Mouse (Mus musculus) forebrain, embryonic 14.5 days (tissue): ENCODE data around the gene Sin3a. TPM values are rescaled to one million over a fixed set of nuclear protein-coding genes. Genes with fewer than 3 reads are reported as not detected.

Experiments used
- ATAC-seq: fragments of 200-750 bp; cut with Nextera tagmentation; 2 replicates; pipeline ENCODE4 v1.8.0; 2017; ENCODE audit warnings: mild to moderate bottlenecking, moderate library complexity
- DNase-seq: peaks from one replicate; pipeline ENCODE4 v3.0.0-alpha.2; 2015; ENCODE audit warnings: low spot score
- H3K27ac ChIP-seq: fragments of 300-500 bp; sonication (generic); 2 replicates; pipeline ENCODE4 v1.5.1; 2014; ENCODE audit warnings: low read depth, mild to moderate bottlenecking, control low read depth, low read length, moderate library complexity
- H3K27me3 ChIP-seq: fragments of 300-500 bp; sonication (generic); replicated peaks from 2 replicates; pipeline ENCODE4 v1.6.1; 2014; ENCODE audit warnings: low read length, control low read depth, mixed read lengths; ENCODE audit not compliant: control insufficient read depth, insufficient read depth
- H3K36me3 ChIP-seq: fragments of 300-500 bp; sonication (generic); 2 replicates; pipeline ENCODE4 v1.6.1; 2014; ENCODE audit warnings: low read length, control low read depth; ENCODE audit not compliant: control insufficient read depth, insufficient read depth
- H3K4me1 ChIP-seq: fragments of 300-500 bp; sonication (generic); 2 replicates; pipeline ENCODE4 v1.6.1; 2014; ENCODE audit warnings: antibody characterized with exemption, low read length, control low read depth; ENCODE audit not compliant: control insufficient read depth, insufficient read depth
- H3K4me2 ChIP-seq: fragments of 300-500 bp; sonication (generic); 2 replicates; pipeline ENCODE4 v1.6.1; 2014; ENCODE audit warnings: mild to moderate bottlenecking, control low read depth, low read length
- H3K4me3 ChIP-seq: fragments of 300-500 bp; sonication (generic); 2 replicates; pipeline ENCODE4 v1.5.1; 2014; ENCODE audit warnings: low read depth, low read length, control low read depth
- H3K9ac ChIP-seq: fragments of 300-500 bp; sonication (generic); 2 replicates; pipeline ENCODE4 v1.6.1; 2014; ENCODE audit warnings: mild to moderate bottlenecking, low read length, control low read depth, moderate library complexity
- H3K9me3 ChIP-seq: fragments of 300-500 bp; sonication (generic); replicated peaks from 2 replicates; pipeline ENCODE4 v1.6.1; 2016; ENCODE audit warnings: low read length, control low read depth, mixed read lengths; ENCODE audit not compliant: control insufficient read depth
- WGBS: fragments of 180-500 bp; shearing (Covaris S2); extraction: QIAGEN DNeasy Blood & Tissue Kit; methylation state at CpG from one replicate; pipeline ENCODE4 v1.1.7; 2014; 5-methylcytosine and 5-hydroxymethylcytosine counted together
- polyA plus RNA-seq: library from polyadenylated mRNA; unstranded; fragments of >200 nt; fragmentation: Nextera tagmentation; extraction: Ambion mirVana; gene quantifications from 2 replicates; pipeline ENCODE4 v1.2.1, GENCODE M21; 2014

Sin3a gene
- polyA plus RNA-seq, 1 experiment from 2014 or later: 28.5 TPM

GRCm38 (mm10) chr9:57168411-57168810 is 96.6 kb downstream of the Sin3a start:
- Histone ChIP-seq H3K9me3 (no peaks in the 10 kb centered on the region), H3K4me1 (no peaks in the 10 kb centered on the region), H3K4me3 (no peak overlapping the region), H3K4me2 (no peak overlapping the region), H3K27me3 (no peaks in the 10 kb centered on the region), H3K36me3 (no peaks in the 10 kb centered on the region), H3K27ac (no peak overlapping the region), H3K9ac (no peak overlapping the region)
- DNase-seq (no peak), ATAC-seq (no peak)
- 83% methylated on average over 5 of the region's 5 CpGs for WGBS

Other genes with a start within 250 kb of the Sin3a start
- gene Odf3l1, start 207.4 kb upstream of the Sin3a start, polyA plus RNA-seq: not detected in 2 replicates
- 3.0 and 4.8 TPM in 2 replicates for gene Cspg4, start 207.0 kb upstream of the Sin3a start, polyA plus RNA-seq
- 1.7 and 1.9 TPM in 2 replicates for gene Snx33, start 143.7 kb upstream of the Sin3a start, polyA plus RNA-seq
- 91.1 and 100 TPM in 2 replicates for gene Imp3, start 134.6 kb upstream of the Sin3a start, polyA plus RNA-seq
- 27.4 and 29.1 TPM in 2 replicates for gene Snupn, start 121.2 kb upstream of the Sin3a start, polyA plus RNA-seq
- gene Ptpn9, start 77.1 kb upstream of the Sin3a start, polyA plus RNA-seq: 27.3 and 28.2 TPM in 2 replicates
- gene Man2c1, start 58.6 kb downstream of the Sin3a start, polyA plus RNA-seq: 24.4 and 34.3 TPM in 2 replicates
- 5.5 and 7.0 TPM in 2 replicates for gene Neil1, start 76.3 kb downstream of the Sin3a start, polyA plus RNA-seq
- gene Commd4, start 86.3 kb downstream of the Sin3a start, polyA plus RNA-seq: 164 and 191 TPM in 2 replicates
- not detected in 2 replicates for gene Trcg1, start 164.5 kb downstream of the Sin3a start, polyA plus RNA-seq
- gene 1700017B05Rik, start 190.6 kb downstream of the Sin3a start, polyA plus RNA-seq: 3.9 and 5.2 TPM in 2 replicates